Mouse (Mus musculus) heart, postnatal 4 days (tissue): ENCODE data around the gene Rbm12. TPM values are rescaled to one million over a fixed set of nuclear protein-coding genes. Genes with fewer than 3 reads are reported as not detected.
"Not testable (repeated sequence)": the region's sequence is repeated elsewhere in the genome, so short reads cannot be mapped to it uniquely, and the experiment has no call there.

Source experiments
- DNase-seq: peaks from one replicate; pipeline ENCODE4 v3.0.0; 2021
- total RNA-seq, 2 experiments: library from RNA; stranded (reverse); gene quantifications; 2 replicates each; pipeline ENCODE4 v1.2.3; 2021

The Rbm12 gene
- 10 to 100 TPM; 40.2 to 43.6 TPM for total RNA-seq

DNA sequence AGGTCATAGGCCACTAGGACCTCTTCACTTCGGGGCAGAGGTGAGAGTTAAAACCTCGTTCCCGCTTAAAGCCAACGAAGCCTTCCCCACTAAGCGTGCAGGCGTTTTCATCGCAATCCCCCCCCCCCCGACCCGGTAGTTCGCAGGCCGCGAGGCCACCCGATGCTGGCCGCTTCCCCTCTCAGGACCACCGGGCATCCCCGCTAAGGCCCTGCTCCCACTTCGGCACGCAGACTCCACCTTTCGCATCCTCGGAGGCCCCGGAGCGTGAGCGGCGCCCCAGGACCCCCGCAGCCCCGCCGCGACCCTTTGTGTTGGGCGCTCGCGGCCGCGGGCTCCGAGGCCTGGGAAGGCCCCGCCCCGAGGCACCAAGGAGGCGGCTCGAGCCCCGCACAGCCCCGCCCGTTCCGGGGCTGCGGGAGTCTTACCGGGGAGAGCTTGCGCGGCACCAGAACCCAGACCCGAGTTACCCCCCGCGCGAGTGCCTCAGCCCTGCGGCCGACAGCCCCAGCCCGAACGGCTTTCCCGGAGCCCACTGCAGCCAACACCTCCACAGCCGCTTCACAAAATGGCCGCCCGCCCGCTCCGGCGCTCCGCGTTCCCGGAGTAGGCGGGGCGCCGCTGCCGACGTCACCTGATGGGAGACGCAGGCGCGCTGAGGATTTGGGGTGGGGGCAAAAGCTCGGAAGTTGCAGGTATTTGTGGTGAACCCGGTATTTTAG is at the start of gene Rbm12, which contains the start of gene Cpne1:
TSS of gene Rbm12 (minus strand) at position 621 of the 722 bp plus-strand sequence.
TSS of gene Cpne1 (minus strand) at position 608 of the 722 bp plus-strand sequence.
- peak; percentile 94 for DNase-seq

DNA sequence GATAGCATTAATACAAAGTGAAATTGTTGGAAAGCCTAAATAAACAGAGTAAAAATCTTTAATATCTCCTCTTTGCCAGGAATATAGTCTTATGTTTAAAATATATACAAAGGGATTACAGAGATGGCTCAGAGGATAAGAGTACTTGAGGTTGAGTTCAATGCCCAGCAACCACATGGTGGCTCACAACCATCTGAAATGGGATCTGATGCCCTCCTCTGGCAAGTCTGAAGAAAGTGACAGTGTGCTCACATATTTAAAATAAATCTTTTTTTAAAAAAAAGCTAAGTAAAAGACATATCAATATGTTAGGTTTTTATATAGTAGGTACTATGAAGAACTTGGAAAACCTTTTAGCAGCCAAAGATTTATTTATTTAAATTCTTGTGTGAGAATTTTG is 39.8 kb upstream of the Rbm12 start:
- DNase-seq, result no peak

- DNase-seq, result no peak
Measured at GRCm38 (mm10) chr2:156147316-156147915, 35.6 kb upstream of the Rbm12 start.

GRCm38 (mm10) chr2:156146272-156146989 is 34.7 kb upstream of the Rbm12 start:
- DNase-seq, result no peak

DNA sequence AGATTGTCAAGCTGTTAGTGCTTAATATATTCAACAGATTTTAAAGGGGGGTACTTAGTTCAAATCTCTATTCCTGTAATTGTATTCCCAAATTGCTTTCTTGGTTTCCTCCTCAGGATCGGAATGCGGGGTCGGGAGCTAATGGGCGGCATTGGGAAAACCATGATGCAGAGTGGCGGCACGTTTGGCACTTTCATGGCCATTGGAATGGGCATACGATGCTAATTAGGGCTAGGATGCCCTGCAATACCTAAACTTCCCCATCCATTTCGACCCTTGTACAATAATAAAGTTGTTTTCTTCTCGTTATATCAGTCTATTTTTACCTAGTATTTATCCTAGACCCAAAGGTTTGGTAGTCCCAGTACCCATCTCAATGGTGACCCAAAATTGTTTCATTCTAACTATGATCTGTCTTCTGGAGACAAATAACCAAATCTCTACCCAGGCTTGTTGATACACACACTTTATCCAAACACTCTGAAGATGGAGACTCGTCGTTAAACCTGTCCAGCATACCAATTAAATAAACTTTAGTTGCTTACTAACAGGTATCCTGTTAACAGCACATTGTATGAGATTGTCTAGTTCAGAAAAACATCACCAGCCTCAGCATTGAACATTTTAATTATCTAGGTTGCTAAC is 33.8 kb upstream of the Rbm12 start:
- no peak for DNase-seq

- peak; percentile 96 for DNase-seq
Measured at GRCm38 (mm10) chr2:156143953-156144724, 32.4 kb upstream of the Rbm12 start, which contains the start of the genes Romo1 and Nfs1. Gene Romo1 (plus strand): TSS chr2:156144039. Gene Nfs1 (minus strand): TSS chr2:156144186.

DNA sequence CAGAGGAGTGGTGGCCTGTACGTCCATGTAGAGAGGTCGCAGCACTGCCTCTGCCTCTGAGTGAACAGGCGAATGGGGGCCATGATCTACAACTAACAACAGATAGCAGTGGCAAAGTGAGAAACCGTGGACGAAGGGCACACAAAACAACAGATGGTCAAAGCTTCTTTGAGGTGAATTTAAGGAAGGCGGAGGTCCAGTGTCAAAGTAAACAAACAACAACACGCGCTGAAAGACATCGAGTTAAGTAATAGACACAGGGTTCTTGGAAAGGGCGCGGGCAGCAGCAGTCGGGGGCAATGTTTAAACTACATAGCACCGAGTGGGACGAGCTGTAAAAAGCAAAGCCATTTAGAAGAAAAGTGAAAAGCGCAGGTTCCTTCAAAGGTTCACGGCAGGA is 31.6 kb upstream of the Rbm12 start:
- DNase-seq, result no peak

- no peak for DNase-seq
Measured at GRCm38 (mm10) chr2:156142820-156143219, 31.0 kb upstream of the Rbm12 start.

- no peak for DNase-seq
Measured at GRCm38 (mm10) chr2:156135695-156136094, 23.9 kb upstream of the Rbm12 start.

DNA sequence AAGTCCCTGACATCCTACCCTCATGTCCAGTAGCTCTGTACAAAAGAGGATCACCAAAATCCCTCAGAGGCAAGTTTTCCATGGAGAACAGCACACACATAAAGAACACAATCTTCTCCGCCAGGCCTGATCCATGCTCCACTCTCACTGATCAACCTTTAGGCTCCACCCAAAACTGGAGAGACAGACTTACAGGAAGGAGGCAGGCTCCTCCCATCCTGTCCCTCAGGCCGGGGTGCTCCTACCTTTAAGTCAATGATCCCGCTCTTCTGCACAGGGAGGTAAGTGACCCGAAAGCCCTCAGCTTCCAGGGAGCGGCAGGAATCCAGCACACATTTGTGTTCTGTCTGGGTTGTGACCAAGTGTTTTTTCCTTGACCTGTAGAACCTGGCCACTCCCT is 22.4 kb upstream of the Rbm12 start:
- no peak for DNase-seq

GRCm38 (mm10) chr2:156126992-156127391 is 15.2 kb upstream of the Rbm12 start, which contains the start of gene Gm28036:
Gene Gm28036 (minus strand): TSS chr2:156127092.
- DNase-seq, result no peak

DNA sequence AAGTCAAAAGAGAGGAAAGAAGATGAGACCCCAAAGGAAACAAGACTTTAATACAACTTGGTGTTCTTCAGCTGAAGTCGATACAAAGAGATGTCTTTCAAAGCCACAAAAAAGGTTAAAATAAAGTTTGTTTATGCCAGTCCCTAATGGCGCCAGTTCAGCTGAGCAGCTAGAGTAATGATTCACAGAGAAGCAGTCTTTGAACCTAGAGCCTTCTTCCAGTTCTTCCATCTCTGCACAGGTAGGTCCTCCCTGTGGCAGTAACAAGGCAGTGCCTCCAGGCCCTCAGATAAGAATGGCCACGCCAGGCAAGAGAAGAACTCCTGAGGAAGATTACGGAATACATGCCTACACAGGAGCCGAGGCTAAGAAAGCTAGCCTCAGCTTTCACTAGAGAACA is 12.0 kb upstream of the Rbm12 start:
- no peak for DNase-seq

- no peak for DNase-seq
Measured at GRCm38 (mm10) chr2:156119566-156119965, 7.8 kb upstream of the Rbm12 start.

GRCm38 (mm10) chr2:156112080-156112423 is 274 bp upstream of the Rbm12 start:
- not testable (repeated sequence) for DNase-seq

DNA sequence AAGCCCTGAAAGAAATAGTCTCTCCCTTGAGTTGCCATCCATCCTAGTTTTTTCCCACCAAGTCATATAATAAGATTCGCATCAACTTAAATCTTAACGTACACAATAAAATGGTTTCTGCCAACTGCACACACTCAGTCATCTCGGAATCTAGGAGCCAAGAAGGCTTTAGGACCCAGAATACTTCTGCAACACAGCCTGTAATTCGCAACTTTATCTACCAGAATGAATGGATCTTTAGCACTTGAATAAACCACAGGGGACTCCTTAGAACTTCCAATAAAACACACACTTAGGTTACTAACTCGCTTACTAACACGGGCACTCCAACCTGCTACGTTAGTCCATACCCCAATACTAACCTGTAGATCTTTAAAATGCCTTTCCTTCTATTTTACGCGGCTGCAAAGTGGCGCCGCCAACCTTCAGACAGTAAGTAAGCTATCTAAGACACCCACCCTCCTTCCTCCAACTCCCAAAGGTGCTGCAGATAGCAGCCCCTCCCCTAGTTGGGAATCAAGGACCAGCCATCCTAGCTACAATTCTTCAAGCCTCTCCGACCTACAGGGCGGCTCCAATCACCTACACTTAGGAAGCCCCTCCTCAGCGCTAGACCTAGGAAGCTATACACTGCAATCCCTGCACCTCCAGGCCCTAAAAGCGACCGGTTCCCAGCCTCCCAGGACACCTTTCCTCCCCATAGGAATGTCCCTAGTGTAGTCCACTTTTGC is 986 bp downstream of the Rbm12 start:
- DNase-seq, result no peak

- DNase-seq, result no peak
Measured at GRCm38 (mm10) chr2:156091926-156092325, 19.9 kb downstream of the Rbm12 start.

DNA sequence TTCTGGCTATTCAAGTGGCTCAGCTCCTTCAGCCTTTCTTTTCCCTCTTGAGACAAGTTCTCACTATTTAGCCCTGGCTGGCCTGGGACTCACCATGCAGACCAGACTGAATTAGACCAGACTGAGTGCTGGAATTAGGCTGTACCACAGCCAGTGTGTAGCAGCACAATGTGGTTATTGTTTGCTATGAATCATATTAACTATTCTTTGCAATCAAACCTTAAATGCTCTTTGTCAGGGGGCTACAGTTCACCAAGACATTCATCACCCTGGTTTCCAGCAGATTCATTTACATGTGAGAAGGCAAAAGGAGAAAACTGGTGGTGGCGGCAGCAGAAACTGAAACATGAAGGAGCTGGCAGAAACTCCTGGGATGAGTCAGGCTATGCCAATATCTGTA is 22.0 kb downstream of the Rbm12 start:
- DNase-seq, result no peak

DNA sequence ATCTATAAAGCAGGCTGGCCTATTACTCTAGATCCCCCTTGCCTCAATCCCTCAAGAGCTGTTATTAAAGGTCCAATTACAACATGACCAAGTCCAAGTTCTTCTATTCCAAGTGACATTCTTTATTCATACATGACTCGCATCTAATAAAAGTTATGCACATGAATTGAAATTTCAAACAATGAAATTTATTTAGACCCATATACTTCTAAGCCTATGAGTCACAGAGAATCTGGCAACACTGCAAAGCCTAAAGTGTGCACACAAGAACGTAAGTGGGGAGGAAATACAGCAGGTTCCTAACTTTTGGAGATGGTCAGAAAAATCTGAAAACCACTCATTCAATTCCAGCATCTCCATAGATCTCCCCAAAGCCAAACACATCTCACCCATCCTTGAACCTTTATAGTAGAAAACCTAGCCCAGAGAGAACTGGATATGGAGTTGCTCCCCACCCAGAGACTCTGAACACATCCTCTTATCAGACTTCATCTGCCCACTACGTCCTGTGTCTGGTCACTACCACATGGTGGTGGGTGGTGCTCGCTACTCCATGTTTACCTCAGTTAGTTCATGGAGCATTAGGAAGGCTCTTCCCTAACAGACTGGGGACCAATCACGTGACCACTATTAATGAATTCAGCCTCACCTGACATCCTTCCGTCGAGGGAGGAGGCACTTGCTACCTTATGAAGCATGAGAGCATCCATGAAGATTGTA is 24.2 kb downstream of the Rbm12 start:
- no peak for DNase-seq

DNA sequence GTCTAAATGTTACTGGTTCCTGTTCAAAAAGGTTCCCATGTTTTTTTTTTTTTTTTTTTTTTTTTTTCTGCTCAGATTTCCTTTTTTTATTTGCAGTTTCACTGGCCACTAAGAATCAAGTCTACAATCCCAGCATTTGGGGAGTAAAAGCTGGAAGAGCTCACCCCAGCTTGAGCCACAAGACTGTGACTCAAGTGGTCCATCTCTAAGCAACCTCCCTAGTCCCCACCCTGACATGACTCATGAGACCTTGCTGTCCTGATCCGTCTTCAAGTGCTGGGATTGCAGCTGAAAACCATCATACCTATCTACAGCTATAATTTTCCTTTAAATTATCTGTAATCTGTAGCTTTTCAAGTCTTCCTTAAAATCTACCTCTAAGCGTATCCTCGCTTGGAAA is 27.2 kb downstream of the Rbm12 start:
- no peak for DNase-seq

- no peak for DNase-seq
Measured at GRCm38 (mm10) chr2:156080391-156080790, 31.4 kb downstream of the Rbm12 start.

- no peak for DNase-seq
Measured at GRCm38 (mm10) chr2:156079674-156080073, 32.1 kb downstream of the Rbm12 start.
